Mouse (Mus musculus) lung, postnatal 4 days (tissue): ENCODE measurements around the gene Mbd3.

Experiments used
- DNase-seq, 2 experiments: peaks; one replicate each; pipeline ENCODE4 v3.0.0; 2021

Gene Mbd3

GRCm38 (mm10) chr10:80395025-80395627 is 4.2 kb downstream of the Mbd3 start:
- no peak for DNase-seq

GRCm38 (mm10) chr10:80392687-80393086 is 6.7 kb downstream of the Mbd3 start:
- DNase-seq, result no peak

- no peak for DNase-seq
Observed at GRCm38 (mm10) chr10:80390697-80391096, 8.7 kb downstream of the Mbd3 start.

- no peak for DNase-seq
Observed at GRCm38 (mm10) chr10:80389185-80389708, 10.1 kb downstream of the Mbd3 start.

GRCm38 (mm10) chr10:80388731-80389130 is 10.6 kb downstream of the Mbd3 start:
- DNase-seq, result no peak

- DNase-seq, result peak; percentile 92 to 93
Observed at GRCm38 (mm10) chr10:80387522-80387959, 11.8 kb downstream of the Mbd3 start, which contains the start of gene Mex3d. Gene Mex3d (minus strand): TSS chr10:80387659.

- peak; percentile 40 to 61 for DNase-seq
Observed at GRCm38 (mm10) chr10:80386735-80387471, 12.4 kb downstream of the Mbd3 start.

- peak; percentile 68 to 77 for DNase-seq
Observed at GRCm38 (mm10) chr10:80385811-80386734, 13.3 kb downstream of the Mbd3 start.

GRCm38 (mm10) chr10:80385310-80385709 is 14.0 kb downstream of the Mbd3 start:
- peak in 1 of 2 experiments; percentile 31 for DNase-seq

GRCm38 (mm10) chr10:80384709-80385108 is 14.6 kb downstream of the Mbd3 start:
- no peak for DNase-seq

GRCm38 (mm10) chr10:80384115-80384639 is 15.2 kb downstream of the Mbd3 start:
- peak in 1 of 2 experiments; percentile 38 for DNase-seq

- DNase-seq, result peak in 1 of 2 experiments; percentile 33
Observed at GRCm38 (mm10) chr10:80383431-80383830, 15.9 kb downstream of the Mbd3 start.

- no peak for DNase-seq
Observed at GRCm38 (mm10) chr10:80382641-80383365, 16.5 kb downstream of the Mbd3 start.

GRCm38 (mm10) chr10:80377716-80378115 is 21.6 kb downstream of the Mbd3 start:
- peak in 1 of 2 experiments; percentile 49 for DNase-seq

- DNase-seq, result peak; percentile 92 to 95
Observed at GRCm38 (mm10) chr10:80376160-80376559, 23.2 kb downstream of the Mbd3 start.

- DNase-seq, result peak; percentile 72 to 87
Observed at GRCm38 (mm10) chr10:80374063-80374462, 25.3 kb downstream of the Mbd3 start.

GRCm38 (mm10) chr10:80372706-80373105 is 26.6 kb downstream of the Mbd3 start:
- DNase-seq, result no peak

GRCm38 (mm10) chr10:80371983-80372382 is 27.4 kb downstream of the Mbd3 start:
- DNase-seq, result no peak

- peak; percentile 66 to 75 for DNase-seq
Observed at GRCm38 (mm10) chr10:80371411-80371966, 27.9 kb downstream of the Mbd3 start.

- DNase-seq, result no peak
Observed at GRCm38 (mm10) chr10:80369995-80370747, 29.2 kb downstream of the Mbd3 start.

GRCm38 (mm10) chr10:80368392-80368791 is 31.0 kb downstream of the Mbd3 start:
- no peak for DNase-seq
